Mouse (Mus musculus): ENCODE data around the gene Cdk6. TPM values are rescaled to one million over a fixed set of nuclear protein-coding genes. Genes with fewer than 3 reads are reported as not detected.

Cdk6 gene
- polyA plus RNA-seq, 1 experiment from 2014 or later: 10.2 TPM

DNA sequence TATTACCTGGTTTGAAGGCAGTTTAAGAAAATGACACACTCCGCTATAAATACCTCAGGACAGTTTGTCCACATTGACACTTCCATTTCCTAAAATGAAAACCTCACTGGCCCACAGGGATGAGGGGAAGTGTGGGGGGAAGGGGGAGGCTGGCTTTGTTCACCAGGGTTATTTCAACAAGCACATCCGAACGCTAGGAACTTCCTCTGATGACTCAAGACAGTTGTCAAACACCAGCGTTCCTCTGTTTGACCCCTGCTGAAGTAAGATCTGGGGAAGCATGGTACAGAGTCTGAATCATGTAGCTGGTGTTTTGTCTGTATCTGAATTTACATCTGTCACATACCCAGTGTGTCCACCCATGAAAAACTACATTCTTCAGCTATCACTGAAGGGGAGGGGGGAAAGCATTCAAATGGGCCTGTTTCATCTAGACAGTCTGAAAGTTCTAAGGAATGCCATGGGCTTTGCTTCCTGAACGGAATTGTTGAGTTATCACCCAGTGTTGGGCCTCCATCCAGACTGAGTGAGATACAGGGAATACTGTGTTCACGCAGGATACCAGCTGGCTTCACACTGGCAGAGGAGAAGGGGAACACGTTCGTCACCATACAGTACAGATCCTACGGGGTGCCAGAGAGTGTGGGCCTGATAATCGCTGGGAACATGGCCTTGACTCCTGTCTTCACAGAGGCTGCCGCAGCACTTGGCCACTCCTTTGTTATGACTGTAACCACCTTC, 161.5 kb downstream of the Cdk6 start:
- H3K27ac ChIP-seq: no peak overlapping the region
- no peak overlapping the region for H3K4me2 ChIP-seq
- H3K4me3 ChIP-seq: no peak overlapping the region
- no peaks in the 10 kb centered on the region for H3K36me3 ChIP-seq (replicated peaks)
- no peaks in the 10 kb centered on the region for H3K9me3 ChIP-seq
- no peak for ATAC-seq (replicated peaks)
- H3K4me1 ChIP-seq: no peaks in the 10 kb centered on the region
- 76% methylated on average over 11 of the region's 11 CpGs for WGBS
- no peaks in the 10 kb centered on the region for H3K27me3 ChIP-seq (replicated peaks)
- H3K9ac ChIP-seq: no peak overlapping the region

DNA sequence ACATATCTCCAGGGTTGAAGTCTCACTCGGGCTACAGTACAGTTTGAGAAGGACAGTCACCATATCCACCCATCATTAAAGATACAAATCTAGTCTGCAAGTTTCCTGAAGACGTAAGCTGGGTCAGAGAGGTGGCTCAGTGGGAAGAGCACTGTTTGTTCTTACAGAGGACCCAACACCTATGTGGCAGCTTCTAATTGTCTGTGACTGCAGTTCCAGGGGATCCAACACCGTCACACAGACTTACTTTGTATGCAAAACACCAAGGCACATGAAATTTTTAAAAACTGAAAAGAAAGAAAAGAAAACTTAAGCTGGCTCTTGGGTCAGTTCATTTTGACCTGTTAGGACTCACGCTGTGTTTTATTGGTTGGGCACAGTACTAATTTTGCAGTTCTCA, 162.1 kb downstream of the Cdk6 start:
- no peaks in the 10 kb centered on the region for H3K4me1 ChIP-seq
- 81% methylated on average over 4 of the region's 4 CpGs for WGBS
- H3K27me3 ChIP-seq (replicated peaks): no peaks in the 10 kb centered on the region
- H3K9me3 ChIP-seq: no peaks in the 10 kb centered on the region
- no peak overlapping the region for H3K9ac ChIP-seq
- no peak overlapping the region for H3K4me3 ChIP-seq
- H3K4me2 ChIP-seq: no peak overlapping the region
- H3K27ac ChIP-seq: no peak overlapping the region
- ATAC-seq (replicated peaks): no peak
- H3K36me3 ChIP-seq (replicated peaks): no peaks in the 10 kb centered on the region

DNA sequence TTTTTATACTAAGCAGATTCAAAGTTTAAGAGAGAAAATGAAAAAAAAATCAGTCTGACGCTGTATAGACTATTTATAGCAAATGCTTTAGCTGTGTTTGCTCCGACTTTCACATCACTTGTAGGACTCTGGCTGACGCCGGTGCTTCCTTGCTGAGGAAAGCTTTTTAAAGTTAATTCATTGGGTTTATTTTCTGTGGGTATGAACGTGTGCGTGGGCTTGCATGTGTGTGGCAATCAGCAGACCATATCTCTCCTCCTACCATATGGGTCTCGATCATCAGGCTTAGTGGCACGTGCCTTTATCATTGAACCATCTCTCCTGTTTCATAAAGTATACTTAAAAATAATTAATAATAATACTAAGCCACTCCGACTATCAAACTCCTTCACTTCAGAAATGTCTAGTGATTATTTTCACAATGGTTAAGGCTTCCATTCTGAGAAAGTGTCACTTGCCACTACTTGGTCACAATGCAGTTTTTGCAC, 162.6 kb downstream of the Cdk6 start:
- Histone ChIP-seq H3K4me1 (no peaks in the 10 kb centered on the region), H3K36me3 (replicated peaks) (no peaks in the 10 kb centered on the region), H3K27ac (no peak overlapping the region), H3K4me2 (no peak overlapping the region), H3K4me3 (no peak overlapping the region), H3K9ac (no peak overlapping the region), H3K9me3 (no peaks in the 10 kb centered on the region), H3K27me3 (replicated peaks) (no peaks in the 10 kb centered on the region)
- 89% methylated on average over 9 of the region's 9 CpGs for WGBS
- no peak for ATAC-seq (replicated peaks)

DNA sequence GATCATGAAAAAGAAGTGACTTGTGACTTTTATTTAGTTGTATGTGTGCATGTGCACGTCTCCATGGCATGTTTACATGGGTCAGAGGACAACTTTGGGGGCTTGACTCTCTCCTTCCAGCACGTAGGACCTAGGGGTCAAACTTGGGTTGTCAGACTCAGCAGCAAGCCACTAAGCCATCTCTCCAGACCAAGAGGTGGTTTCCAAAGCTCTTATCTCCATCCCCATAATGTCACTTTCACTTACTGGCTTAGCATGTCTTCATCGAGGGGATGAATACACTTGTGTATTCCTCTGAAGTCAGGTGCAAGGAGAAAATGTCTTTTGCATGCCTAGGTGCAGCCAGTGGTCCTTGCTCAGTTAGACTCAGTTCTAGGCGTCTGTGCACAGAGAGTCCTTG, 163.2 kb downstream of the Cdk6 start:
- no peak overlapping the region for H3K27ac ChIP-seq
- H3K9ac ChIP-seq: no peak overlapping the region
- H3K4me3 ChIP-seq: no peak overlapping the region
- no peaks in the 10 kb centered on the region for H3K9me3 ChIP-seq
- no peak overlapping the region for H3K4me2 ChIP-seq
- H3K27me3 ChIP-seq (replicated peaks): no peaks in the 10 kb centered on the region
- H3K4me1 ChIP-seq: no peaks in the 10 kb centered on the region
- 70% methylated on average over 4 of the region's 4 CpGs for WGBS
- no peaks in the 10 kb centered on the region for H3K36me3 ChIP-seq (replicated peaks)
- ATAC-seq (replicated peaks): no peak

DNA sequence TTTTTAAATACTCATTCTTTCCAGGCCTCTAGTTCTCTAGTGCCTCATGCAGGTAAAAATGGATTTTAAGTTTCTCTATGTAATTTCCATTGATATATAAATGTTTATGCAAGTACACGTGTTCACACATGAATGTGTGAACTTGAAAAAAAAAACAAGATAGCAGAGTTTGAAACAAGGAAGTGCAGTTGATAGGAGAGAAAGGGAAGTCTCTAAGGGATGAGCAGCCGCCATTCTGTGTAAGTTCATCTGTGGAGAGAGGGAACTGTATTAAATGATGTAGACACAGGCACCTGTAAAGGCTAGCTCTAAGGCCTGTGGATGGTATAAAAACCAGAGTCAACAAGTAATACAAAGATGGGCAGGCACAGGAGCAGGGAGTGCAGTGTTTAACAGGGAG, 164.3 kb downstream of the Cdk6 start:
- no peak overlapping the region for H3K4me2 ChIP-seq
- no peaks in the 10 kb centered on the region for H3K27me3 ChIP-seq (replicated peaks)
- no peak overlapping the region for H3K27ac ChIP-seq
- H3K36me3 ChIP-seq (replicated peaks): no peaks in the 10 kb centered on the region
- no peaks in the 10 kb centered on the region for H3K4me1 ChIP-seq
- 84% methylated on average over 2 of the region's 2 CpGs for WGBS
- no peaks in the 10 kb centered on the region for H3K9me3 ChIP-seq
- no peak overlapping the region for H3K4me3 ChIP-seq
- H3K9ac ChIP-seq: no peak overlapping the region
- ATAC-seq (replicated peaks): no peak

DNA sequence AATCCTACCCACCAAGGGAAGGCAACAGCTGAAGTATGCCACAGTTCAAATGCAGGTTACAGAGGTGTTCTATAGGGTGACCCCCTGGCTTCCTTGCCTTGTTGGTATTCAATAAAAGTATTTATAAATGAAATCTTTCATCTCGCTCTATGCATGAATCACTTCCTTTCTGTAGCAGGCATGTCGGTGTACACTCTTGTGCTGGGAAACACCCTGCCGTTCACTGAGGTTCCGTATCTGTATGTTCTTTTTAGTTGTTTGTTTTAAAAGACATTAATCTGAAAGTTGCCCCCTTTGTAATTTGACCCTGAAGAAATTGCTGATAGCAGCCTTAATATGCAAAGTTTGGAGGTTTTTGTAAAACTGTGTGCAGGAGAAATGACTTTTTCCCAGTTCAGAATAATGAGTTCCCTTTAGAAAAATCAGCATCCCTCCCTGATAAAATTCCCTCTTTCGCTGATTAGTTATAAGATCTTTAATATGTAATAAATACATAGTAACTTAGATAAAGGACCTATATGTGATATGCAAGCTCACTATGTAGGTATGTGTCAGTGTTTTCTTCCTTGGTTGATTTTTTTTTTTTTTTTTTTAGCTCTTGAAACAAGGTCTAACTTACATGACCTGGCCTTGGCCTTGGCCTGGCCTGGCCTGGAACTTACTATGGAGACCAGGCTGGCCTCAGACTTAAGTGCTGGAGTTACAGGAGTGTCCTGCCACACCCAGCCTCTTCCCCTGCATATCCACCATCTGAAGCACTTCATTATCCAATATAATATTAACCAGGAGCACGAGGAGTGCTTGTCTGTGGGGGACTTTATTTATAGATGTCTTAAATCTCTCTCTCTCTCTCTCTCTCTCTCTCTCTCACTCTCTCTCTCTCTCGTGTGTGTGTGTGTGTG, 167.4 kb downstream of the Cdk6 start:
- no peaks in the 10 kb centered on the region for H3K27me3 ChIP-seq (replicated peaks)
- H3K4me2 ChIP-seq: no peak overlapping the region
- no peaks in the 10 kb centered on the region for H3K36me3 ChIP-seq (replicated peaks)
- 76% methylated on average over 7 of the region's 7 CpGs for WGBS
- no peak for ATAC-seq (replicated peaks)
- no peaks in the 10 kb centered on the region for H3K4me1 ChIP-seq
- no peak overlapping the region for H3K4me3 ChIP-seq
- no peak overlapping the region for H3K27ac ChIP-seq
- no peaks in the 10 kb centered on the region for H3K9me3 ChIP-seq
- no peak overlapping the region for H3K9ac ChIP-seq

DNA sequence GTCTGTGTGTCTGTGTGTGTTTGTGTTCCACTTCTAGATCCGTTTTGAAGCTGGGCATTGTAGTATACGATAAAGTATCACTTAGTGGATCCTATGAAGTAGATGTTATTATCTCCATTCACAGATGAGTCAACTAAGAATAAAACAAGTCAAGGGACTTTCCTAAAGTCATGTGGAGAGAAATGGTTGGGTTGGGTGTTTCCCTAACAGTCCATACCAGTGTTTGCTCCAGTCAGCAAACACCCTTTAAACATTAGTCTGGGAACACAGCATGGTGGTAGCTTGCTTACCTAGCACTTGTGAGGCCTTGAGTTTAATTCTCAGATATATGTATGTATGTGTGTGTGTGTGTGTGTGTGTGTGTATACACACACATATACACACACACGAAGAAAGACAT, 168.2 kb downstream of the Cdk6 start:
- WGBS: 85% methylated on average over 3 of the region's 3 CpGs
- H3K9ac ChIP-seq: no peak overlapping the region
- no peaks in the 10 kb centered on the region for H3K27me3 ChIP-seq (replicated peaks)
- ATAC-seq (replicated peaks): no peak
- H3K27ac ChIP-seq: no peak overlapping the region
- H3K9me3 ChIP-seq: no peaks in the 10 kb centered on the region
- H3K36me3 ChIP-seq (replicated peaks): no peaks in the 10 kb centered on the region
- H3K4me2 ChIP-seq: no peak overlapping the region
- H3K4me1 ChIP-seq: no peaks in the 10 kb centered on the region
- no peak overlapping the region for H3K4me3 ChIP-seq

DNA sequence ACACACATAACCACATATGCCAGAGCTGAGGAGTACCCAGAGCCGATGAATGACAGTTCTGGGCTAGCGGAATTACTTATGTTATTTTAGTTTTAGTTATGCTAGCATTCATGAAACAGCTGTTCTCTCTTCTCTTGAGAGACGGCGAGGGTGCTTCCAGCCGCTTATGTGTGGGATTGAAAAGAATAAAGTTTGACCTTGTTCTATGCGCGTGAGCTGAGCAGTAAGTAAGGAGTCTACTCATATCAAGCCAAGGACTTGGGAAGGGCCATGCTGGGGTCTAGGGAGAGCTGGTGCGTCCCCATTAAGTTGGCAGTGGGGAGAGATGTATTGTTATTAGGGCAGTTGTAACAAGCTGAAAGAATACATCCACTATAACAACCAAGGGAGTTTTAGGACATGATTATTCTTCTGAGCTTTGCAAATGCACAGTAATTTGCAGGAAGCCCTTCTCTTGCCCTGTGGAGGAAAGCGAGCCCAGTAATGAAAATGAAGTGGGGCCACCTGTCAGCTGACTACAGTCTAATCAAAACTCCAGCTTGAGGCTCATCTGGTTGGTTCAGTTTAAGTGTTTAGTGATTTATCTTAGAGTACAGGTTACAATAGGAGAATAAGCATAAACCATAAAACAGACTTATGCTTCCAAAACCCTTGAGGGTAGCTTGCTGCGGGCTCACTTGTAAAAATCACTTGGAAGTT, 170.0 kb downstream of the Cdk6 start:
- Histone ChIP-seq H3K27ac (no peak overlapping the region), H3K4me3 (no peak overlapping the region), H3K4me2 (no peak overlapping the region), H3K9me3 (no peaks in the 10 kb centered on the region), H3K4me1 (no peaks in the 10 kb centered on the region), H3K9ac (no peak overlapping the region), H3K36me3 (replicated peaks) (no peaks in the 10 kb centered on the region), H3K27me3 (replicated peaks) (no peaks in the 10 kb centered on the region)
- 82% methylated on average over 10 of the region's 10 CpGs for WGBS
- no peak; the same call in 1 of the 2 replicates for ATAC-seq (replicated peaks)

DNA sequence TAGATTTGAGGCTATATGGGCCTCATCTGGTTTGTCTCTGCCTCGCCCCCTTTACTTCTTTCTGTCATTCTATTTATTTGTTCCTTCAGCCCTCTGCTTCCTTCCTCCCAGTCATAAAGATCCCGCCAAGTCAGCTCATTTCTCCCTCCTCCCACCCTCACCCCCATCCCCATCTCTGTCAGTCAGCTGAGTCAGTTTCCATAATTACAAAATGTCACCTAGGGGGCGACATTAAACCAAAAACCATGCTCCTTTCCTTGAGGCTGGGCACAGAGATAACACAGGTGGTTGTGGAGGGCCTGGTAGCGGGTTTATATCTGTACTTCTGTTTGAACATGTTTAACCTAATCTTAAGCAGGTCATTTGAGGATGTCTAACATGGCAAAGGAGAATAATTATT, 171.3 kb downstream of the Cdk6 start:
- no peaks in the 10 kb centered on the region for H3K9me3 ChIP-seq
- WGBS: 52% methylated on average over 4 of the region's 4 CpGs
- no peak; the same call in 1 of the 2 replicates for ATAC-seq (replicated peaks)

DNA sequence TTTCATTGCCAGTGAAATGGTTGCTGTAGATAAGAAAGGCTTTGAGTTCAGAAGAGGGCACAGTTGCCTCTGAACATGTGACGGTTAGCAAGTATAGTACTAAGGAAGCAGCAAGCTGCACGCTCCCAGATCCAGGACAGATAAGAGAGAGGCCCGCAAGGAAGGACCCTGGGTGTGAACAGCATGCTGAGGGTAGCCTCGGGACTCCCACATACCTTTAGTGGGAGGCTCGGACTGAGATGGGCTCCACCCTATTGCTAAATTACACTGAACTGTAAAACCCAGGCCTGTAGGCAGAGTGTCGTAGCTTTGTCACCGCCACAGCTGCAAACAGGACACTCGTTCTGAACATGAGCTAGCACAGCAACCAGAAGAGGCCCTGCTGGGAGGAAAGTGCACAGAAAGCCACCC, 173.6 kb downstream of the Cdk6 start:
- H3K4me3 ChIP-seq: no peak overlapping the region
- no peak overlapping the region for H3K27ac ChIP-seq
- no peak for ATAC-seq (replicated peaks)
- no peaks in the 10 kb centered on the region for H3K36me3 ChIP-seq (replicated peaks)
- H3K9me3 ChIP-seq: no peaks in the 10 kb centered on the region
- H3K9ac ChIP-seq: no peak overlapping the region
- H3K27me3 ChIP-seq (replicated peaks): no peaks in the 10 kb centered on the region
- WGBS: 80% methylated on average over 8 of the region's 8 CpGs
- no peak overlapping the region for H3K4me2 ChIP-seq
- H3K4me1 ChIP-seq: no peaks in the 10 kb centered on the region

More for the DNA sequence above, 171.3 kb downstream of the Cdk6 start:
- H3K4me2 ChIP-seq: no peak overlapping the region
- H3K9ac ChIP-seq: no peak overlapping the region
- no peaks in the 10 kb centered on the region for H3K36me3 ChIP-seq (replicated peaks)
- no peak overlapping the region for H3K27ac ChIP-seq
- no peaks in the 10 kb centered on the region for H3K27me3 ChIP-seq (replicated peaks)
- H3K4me3 ChIP-seq: no peak overlapping the region
- H3K4me1 ChIP-seq: no peaks in the 10 kb centered on the region

DNA sequence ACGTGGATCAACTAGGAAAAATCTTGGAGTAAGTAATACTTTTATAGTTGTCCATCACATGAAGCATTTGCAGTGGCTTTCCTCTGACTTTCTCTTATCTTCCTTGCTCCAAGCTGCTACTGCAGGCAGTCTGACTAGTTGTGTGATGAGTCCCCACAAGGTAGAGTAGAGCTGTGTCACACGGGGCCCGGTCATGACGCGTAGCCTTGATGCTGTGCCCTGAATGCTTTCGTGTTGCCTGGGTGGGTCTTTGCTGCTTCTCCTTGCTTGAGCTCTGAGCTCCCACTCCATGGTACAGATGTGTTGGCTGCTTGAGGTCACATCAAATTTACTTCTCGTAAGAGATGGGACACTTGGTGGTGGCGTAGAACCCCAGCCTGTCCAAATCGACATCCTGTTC, 174.2 kb downstream of the Cdk6 start:
- no peak overlapping the region for H3K4me3 ChIP-seq
- WGBS: 92% methylated on average over 9 of the region's 9 CpGs
- H3K9me3 ChIP-seq: no peaks in the 10 kb centered on the region
- H3K4me2 ChIP-seq: no peak overlapping the region
- no peaks in the 10 kb centered on the region for H3K27me3 ChIP-seq (replicated peaks)
- no peaks in the 10 kb centered on the region for H3K36me3 ChIP-seq (replicated peaks)
- H3K27ac ChIP-seq: no peak overlapping the region
- H3K4me1 ChIP-seq: no peaks in the 10 kb centered on the region
- ATAC-seq (replicated peaks): no peak
- H3K9ac ChIP-seq: no peak overlapping the region

DNA sequence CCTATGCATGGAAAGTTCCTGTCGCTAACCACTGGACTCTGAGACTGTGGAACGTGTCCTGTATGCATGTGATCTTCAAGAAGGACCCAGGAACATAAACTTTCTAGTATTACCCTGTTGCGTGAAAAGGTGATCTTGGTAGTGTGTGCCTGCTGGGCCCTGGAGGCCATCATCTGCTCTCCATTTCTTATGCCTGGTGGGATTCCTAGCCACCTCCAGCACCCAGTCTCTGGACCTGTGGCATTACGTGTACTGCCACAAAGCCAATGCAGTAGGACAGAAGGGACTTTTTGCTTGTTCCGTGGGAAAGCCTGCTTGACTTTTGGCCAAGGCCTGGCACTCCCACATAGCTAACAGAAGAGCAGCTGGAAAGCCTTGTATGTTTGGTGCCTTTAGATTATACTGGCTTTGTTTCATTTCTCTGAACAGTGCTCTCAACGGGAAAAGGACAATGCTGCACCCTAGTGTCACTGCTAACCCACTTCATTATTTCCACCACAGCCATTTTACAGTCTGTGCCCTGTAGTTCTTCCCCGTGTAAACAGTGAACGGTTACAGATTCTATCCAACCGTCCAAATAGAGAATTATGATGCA, 175.3 kb downstream of the Cdk6 start:
- 62% methylated on average over 9 of the region's 9 CpGs for WGBS
- Histone ChIP-seq H3K36me3 (replicated peaks) (no peaks in the 10 kb centered on the region), H3K9ac (no peak overlapping the region), H3K9me3 (no peaks in the 10 kb centered on the region), H3K27ac (no peak overlapping the region), H3K4me2 (no peak overlapping the region), H3K4me1 (no peaks in the 10 kb centered on the region), H3K4me3 (no peak overlapping the region), H3K27me3 (replicated peaks) (no peaks in the 10 kb centered on the region)
- peak; percentile 85 for ATAC-seq (replicated peaks)

Measured in midbrain, embryonic 15.5 days (tissue).